Mouse (Mus musculus) adrenal gland, postnatal 10 days (tissue): ENCODE results near the gene Pole. TPM values are rescaled to one million over a fixed set of nuclear protein-coding genes. Genes with fewer than 3 reads are reported as not detected.

Experiments
- DNase-seq: peaks from one replicate; pipeline ENCODE4 v3.0.0; 2021; ENCODE audit warnings: mixed read lengths
- total RNA-seq, 2 experiments: library from RNA; stranded (reverse); gene quantifications; 2 replicates each; pipeline ENCODE4 v1.2.3; 2021

The Pole gene
- total RNA-seq, 2 experiments from 2014 or later, result 7.6 to 12.0 TPM

DNA sequence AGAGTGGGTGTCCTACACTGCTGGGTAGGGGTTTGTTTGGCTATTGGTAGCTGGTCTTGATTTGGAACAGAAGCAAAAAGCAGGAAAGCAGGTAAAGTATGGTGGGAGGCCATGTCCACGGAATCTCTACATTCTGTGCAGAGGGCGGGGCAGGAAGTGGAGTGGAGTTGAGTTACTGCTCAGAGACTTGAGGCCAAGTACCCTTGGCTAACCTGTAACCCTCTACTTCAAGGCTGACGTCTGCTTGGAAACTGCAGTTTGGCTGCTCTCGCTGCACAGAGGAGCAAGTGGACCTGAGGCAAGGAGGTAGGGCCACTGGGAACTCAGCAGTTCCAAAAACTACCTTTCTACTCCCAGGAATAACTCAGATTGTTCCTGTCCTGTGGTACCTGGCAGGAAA is 58.4 kb downstream of the Pole start, which contains the start of gene Lrcol1:
TSS of gene Lrcol1 (plus strand) at position 207 of the 400 bp plus-strand sequence.
- no peak for DNase-seq

- no peak for DNase-seq
Observed at GRCm38 (mm10) chr5:110345553-110345952, 59.4 kb downstream of the Pole start.

DNA sequence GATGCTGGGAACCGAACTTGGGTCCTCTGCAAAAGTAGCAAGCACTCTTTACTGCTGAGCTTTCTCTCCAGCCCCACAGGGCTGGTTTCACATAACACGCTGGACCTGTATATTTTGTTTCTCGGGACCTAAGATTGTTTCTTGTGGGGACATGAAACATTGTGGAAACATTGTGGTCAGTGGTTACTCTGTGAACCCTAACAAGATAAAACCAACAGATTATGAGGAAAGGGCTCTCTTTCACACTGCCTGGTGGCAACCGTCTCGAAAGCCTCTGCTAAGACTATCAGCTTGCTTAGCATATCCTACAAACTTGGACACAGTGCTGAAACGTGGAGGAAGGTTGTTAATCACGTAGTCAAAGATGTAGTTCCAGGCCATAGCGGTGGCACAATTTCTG is 60.9 kb downstream of the Pole start:
- DNase-seq, result no peak

- peak; percentile 58 for DNase-seq
Observed at GRCm38 (mm10) chr5:110354716-110355115, 68.6 kb downstream of the Pole start.

DNA sequence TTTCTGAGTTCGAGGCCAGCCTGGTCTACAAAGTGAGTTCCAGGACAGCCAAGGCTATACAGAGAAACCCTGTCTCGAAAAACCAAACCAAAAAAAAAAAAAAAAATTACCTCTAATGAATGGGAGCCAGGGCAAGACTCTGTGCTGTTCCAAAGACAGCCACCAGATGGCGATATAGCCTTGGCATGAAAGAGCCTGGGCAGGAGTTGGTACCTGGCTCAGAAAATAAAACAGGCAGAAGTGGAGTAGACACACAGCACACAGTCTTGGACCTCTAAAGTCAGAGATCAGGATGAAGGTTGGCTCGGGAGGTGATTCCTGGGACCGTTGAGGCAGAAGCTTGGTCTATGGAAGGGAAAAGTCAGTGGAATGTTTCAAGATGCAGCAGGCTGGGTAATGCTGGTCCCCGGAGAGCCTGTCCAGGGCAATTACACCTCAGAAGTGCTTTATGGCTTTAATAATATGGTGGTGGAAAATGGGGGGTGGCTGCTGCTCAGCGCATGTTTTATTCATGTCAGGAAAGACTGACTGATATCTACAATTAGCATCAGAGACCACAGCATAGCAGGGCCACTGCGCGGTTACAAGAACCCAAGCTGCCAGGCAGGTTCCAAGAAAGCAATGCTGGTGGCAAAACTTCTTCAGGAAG is 71.5 kb downstream of the Pole start:
- peak; percentile 91 for DNase-seq

GRCm38 (mm10) chr5:110361465-110361864 is 75.4 kb downstream of the Pole start:
- peak; percentile 46 for DNase-seq

GRCm38 (mm10) chr5:110362813-110363178 is 76.7 kb downstream of the Pole start:
- no peak for DNase-seq

- peak; percentile 90 for DNase-seq
Observed at GRCm38 (mm10) chr5:110363179-110363821, 77.2 kb downstream of the Pole start.

- DNase-seq, result peak; percentile 47
Observed at GRCm38 (mm10) chr5:110363822-110364545, 77.9 kb downstream of the Pole start.

GRCm38 (mm10) chr5:110376802-110377433 is 90.8 kb downstream of the Pole start:
- peak; percentile 84 for DNase-seq

GRCm38 (mm10) chr5:110378181-110378583 is 92.1 kb downstream of the Pole start:
- no peak for DNase-seq

DNA sequence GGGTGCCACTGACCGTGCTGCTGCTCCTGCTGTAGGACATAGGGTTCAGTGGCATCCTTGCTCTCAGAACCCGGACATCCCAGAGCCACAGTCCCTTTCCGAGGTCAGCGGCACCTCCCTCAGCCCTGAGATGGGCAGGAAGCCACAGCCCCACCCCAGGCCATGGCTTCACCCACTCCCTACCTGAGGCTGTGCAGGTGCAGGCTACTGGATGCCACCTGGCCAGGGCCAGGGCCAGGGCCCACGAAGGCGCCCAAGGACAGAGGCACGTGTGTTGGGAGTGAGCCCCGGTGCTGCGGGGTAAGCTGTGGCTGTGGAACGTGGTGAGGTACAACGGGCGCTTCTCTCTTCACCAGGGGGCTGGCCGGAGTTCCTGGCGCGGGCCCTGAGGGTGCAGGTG is 93.0 kb downstream of the Pole start:
- no peak for DNase-seq

DNA sequence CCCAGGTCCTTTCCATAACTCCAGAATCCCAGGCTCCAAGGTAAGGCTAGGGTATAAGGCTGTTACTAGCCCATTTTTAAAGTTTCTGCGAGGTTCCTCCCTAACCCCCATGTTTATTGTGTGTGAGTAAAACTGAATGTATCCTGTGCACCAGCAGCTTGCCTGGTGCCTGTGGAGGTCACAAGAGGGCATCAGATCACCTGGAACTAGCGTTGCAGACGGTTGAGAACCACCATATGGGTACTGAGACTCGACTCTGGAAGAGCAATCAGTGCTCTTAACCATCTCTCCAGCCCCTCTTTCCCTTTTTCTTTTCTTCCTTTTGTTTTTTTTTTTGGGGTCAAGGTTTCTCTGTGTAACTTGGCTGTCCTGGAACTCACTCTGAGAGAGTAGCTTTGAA is 93.7 kb downstream of the Pole start:
- DNase-seq, result no peak

GRCm38 (mm10) chr5:110384491-110384890 is 98.4 kb downstream of the Pole start:
- DNase-seq, result peak; percentile 51

DNA sequence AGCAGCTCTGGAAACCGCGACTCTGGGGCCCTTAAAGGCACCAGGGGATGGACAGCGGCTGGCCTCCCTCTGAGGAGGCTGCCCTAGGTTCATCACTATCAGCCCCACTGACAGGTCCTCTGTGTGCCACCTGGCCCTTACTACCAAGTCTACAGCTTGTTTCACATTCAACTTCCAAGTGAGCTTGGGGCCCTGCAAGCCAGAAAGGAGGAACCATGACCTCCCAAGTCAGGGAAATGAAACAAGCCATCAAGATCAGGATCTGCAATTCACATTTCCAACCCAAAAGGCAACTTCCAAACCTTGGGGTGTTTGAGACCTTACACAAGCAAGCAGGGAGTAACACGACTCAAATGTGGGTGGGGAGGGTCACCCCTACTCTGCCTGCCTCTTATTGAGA is 99.2 kb downstream of the Pole start:
- DNase-seq, result no peak

GRCm38 (mm10) chr5:110386371-110387330 is 100.5 kb downstream of the Pole start:
- DNase-seq, result peak; percentile 90

Other genes starting within 250 kb of the Pole start
- 1 to 10 TPM; 3.4 to 7.9 TPM for gene Gm17655, start 213.8 kb upstream of the Pole start, total RNA-seq
- under 1 TPM; 0.33 to 0.58 TPM for gene Gm35315, start 191.9 kb upstream of the Pole start, total RNA-seq
- gene Plcxd1, start 186.3 kb upstream of the Pole start, total RNA-seq, result under 1 TPM; 0.18 to 0.42 TPM
- 10 to 100 TPM; 44.4 to 54.2 TPM for gene Gtpbp6, start 178.1 kb upstream of the Pole start, total RNA-seq
- 1 to 10 TPM; 3.8 to 5.1 TPM for gene Zfp605, start 176.2 kb upstream of the Pole start, total RNA-seq
- gene Chfr, start 150.5 kb upstream of the Pole start, total RNA-seq, result 10 to 100 TPM; 34.3 to 44.4 TPM
- gene Golga3, start 109.6 kb upstream of the Pole start, total RNA-seq, result 10 to 100 TPM; 31.6 to 37.8 TPM
- 10 to 100 TPM; 37.1 to 40.6 TPM for gene Ankle2, start 55.3 kb upstream of the Pole start, total RNA-seq
- gene Pgam5, start 16.4 kb upstream of the Pole start, total RNA-seq, result 10 to 100 TPM; 41.4 to 42.7 TPM
- gene Pxmp2, start 120 bp upstream of the Pole start, total RNA-seq, result 10 to 100 TPM; 26.8 to 46.1 TPM
- under 1 TPM; 0.63 to 0.97 TPM for gene P2rx2, start 56.9 kb downstream of the Pole start, total RNA-seq
- not detected for gene Lrcol1, start 58.4 kb downstream of the Pole start, total RNA-seq
- gene Fbrsl1, start 162.2 kb downstream of the Pole start, total RNA-seq, result 10 to 100 TPM; 54.5 to 63.6 TPM